Mouse (Mus musculus): Measurements from ENCODE around the gene Myo6.

DNA sequence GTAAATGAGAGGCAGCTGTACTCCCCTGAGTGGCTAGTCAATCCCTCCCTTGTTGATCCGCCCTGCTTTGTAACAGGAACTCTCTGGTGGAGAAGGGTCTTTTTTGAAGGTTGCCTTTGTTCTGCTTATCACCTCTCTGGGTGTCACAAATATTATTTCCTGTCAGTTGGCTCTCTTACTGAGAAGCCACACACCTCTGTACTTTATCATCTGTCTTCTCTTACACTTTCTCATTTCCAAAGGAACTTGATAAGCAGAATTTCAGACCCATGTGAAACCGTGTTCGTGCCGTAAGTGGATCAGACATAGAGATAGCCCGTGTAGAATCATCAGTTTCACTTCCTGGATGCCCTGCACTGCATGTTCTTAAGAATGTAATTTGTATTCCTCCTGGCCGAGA, 153.2 kb downstream of the Myo6 start:
- TF ChIP-seq CTCF (IDR thresholded peaks at IDR 0.05; ENCODE audit: borderline replicate concordance, control insufficient read depth, extremely low read depth, insufficient read depth, low read length, poor library complexity) (no peak), POLR2A (IDR thresholded peaks at IDR 0.05; ENCODE audit: control insufficient read depth, extremely low read depth, insufficient read depth, low read length, poor library complexity) (no peak)
